In the genomic region with DNA sequence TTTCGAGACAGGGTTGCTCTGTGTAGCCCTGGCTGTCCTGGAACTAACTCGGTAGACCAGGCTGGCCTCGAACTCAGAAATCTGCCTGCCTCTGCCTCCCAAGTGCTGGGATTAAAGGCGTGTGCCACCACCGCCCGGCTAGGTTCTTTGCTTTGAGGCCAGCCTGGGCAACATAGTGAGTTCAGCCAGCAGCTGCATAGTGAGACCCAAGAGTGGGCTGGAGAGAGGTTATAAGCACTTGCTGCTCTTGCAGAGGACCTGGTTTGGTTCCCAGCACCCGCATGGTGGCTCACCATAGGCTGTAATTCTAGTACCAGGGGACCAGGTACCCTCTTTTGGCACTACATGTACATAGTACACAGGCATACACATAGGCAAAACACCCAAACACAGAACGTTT, we compare ENCODE assay signal across 8 mouse cellular contexts. TPM values are rescaled to one million over a fixed set of nuclear protein-coding genes. Genes with fewer than 3 reads are reported as not detected.
"Had no signal": no experiment of that assay in that cellular context is flagged by ENCODE, and none has a peak within 500 bp of the region (broad histone marks: within the 10 kb centered on the region; RNA-seq: fewer than 3 reads in every experiment).

No protein-coding gene starts in this region.

RNA-seq across cellular contexts. Expression of gene Ybx2, which starts 5.4 kb away (rescaled TPM):
- total RNA-seq: liver, adult 2 months; megakaryocyte progenitor cell, adult 5-6 weeks; megakaryocyte, adult 5-6 weeks; megakaryocyte-erythroid progenitor cell, adult 5-6 weeks; monocyte, adult 5-6 weeks had no signal
- polyA plus RNA-seq: liver, adult 2 months; liver, embryonic 15.5 days; liver, postnatal 0 days; macrophage had no signal

RNA-seq across cellular contexts. Expression of gene Slc2a4, which starts 17.8 kb away (rescaled TPM):
- total RNA-seq: megakaryocyte progenitor cell, adult 5-6 weeks; monocyte, adult 5-6 weeks had no signal
